Mouse (Mus musculus) hindbrain, embryonic 13.5 days (tissue): ENCODE measurements around the gene Nin. TPM values are rescaled to one million over a fixed set of nuclear protein-coding genes. Genes with fewer than 3 reads are reported as not detected.

Source experiments
- polyA plus RNA-seq: library from polyadenylated mRNA; unstranded; fragments of >200 nt; fragmentation: Nextera tagmentation; extraction: Ambion mirVana; gene quantifications from 2 replicates; pipeline ENCODE4 v1.2.1, GENCODE M21; 2015

Nin gene
- polyA plus RNA-seq, 1 experiment from 2014 or later, result 13.3 TPM

Other genes starting within 250 kb of the Nin start
- gene Atl1, start 221.1 kb downstream of the Nin start, polyA plus RNA-seq, result 126 and 131 TPM in 2 replicates
- gene Map4k5, start 220.5 kb downstream of the Nin start, polyA plus RNA-seq, result 30.7 and 30.9 TPM in 2 replicates
- gene Sav1, start 126.7 kb downstream of the Nin start, polyA plus RNA-seq, result 1.6 and 2.7 TPM in 2 replicates
- 0.12 TPM in 1 of 2 replicates, not detected in the other for gene Abhd12b, start 40.4 kb upstream of the Nin start, polyA plus RNA-seq
- gene Pygl, start 117.8 kb upstream of the Nin start, polyA plus RNA-seq, result 6.6 and 8.6 TPM in 2 replicates
- 57.4 and 57.7 TPM in 2 replicates for gene Trim9, start 233.9 kb upstream of the Nin start, polyA plus RNA-seq